Mouse (Mus musculus): Measurements from ENCODE around the gene Ssx2ip.

DNA sequence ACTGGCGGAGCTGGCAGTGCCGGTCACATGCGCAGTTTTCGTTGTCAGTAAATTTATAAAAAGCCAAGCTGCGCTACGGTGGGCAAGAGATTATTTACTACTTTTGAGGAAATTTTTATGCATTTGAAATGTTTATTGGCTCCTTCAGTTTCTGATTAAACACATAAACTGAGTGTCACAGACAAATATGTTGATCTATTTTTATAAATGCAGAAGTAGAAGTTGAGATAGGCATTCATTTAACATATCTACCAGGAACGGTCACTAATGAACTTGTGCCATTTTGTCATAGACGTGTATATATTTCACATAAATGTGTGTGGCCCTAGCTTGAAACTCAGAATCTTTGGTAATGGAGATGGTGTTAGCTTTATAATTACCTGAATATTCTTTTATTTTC, 13.4 kb downstream of the Ssx2ip start:
- no peak for TF ChIP-seq CTCF (IDR thresholded peaks at IDR 0.05; ENCODE audit: low read depth, low read length)
- TF ChIP-seq POLR2A (IDR thresholded peaks at IDR 0.05; ENCODE audit: extremely low read depth, insufficient read depth, low read length), result no peak
